Mouse (Mus musculus): ENCODE data around the gene Gspt1. TPM values are rescaled to one million over a fixed set of nuclear protein-coding genes. Genes with fewer than 3 reads are reported as not detected.

Gspt1 gene
- total RNA-seq, 1 experiment from 2014 or later, result 201 TPM

GRCm38 (mm10) chr16:11203600-11204390 is 50.3 kb downstream of the Gspt1 start:
- peak; percentile 31 for ATAC-seq (replicated peaks; ENCODE audit: low read depth, poor library complexity, severe bottlenecking)

GRCm38 (mm10) chr16:11202571-11203554 is 51.3 kb downstream of the Gspt1 start, which contains the start of gene Rsl1d1:
Gene Rsl1d1 (minus strand): TSS chr16:11203331.
- ATAC-seq (replicated peaks; ENCODE audit: low read depth, poor library complexity, severe bottlenecking), result peak; percentile 96

GRCm38 (mm10) chr16:11201740-11202394 is 52.3 kb downstream of the Gspt1 start:
- no peak for ATAC-seq (replicated peaks; ENCODE audit: low read depth, poor library complexity, severe bottlenecking)

GRCm38 (mm10) chr16:11200247-11200646 is 53.9 kb downstream of the Gspt1 start:
- ATAC-seq (replicated peaks; ENCODE audit: low read depth, poor library complexity, severe bottlenecking), result no peak

GRCm38 (mm10) chr16:11198467-11198866 is 55.7 kb downstream of the Gspt1 start:
- no peak for ATAC-seq (replicated peaks; ENCODE audit: low read depth, poor library complexity, severe bottlenecking)

- no peak for ATAC-seq (replicated peaks; ENCODE audit: low read depth, poor library complexity, severe bottlenecking)
Observed at GRCm38 (mm10) chr16:11197052-11197451, 57.1 kb downstream of the Gspt1 start.

GRCm38 (mm10) chr16:11193231-11193630 is 60.9 kb downstream of the Gspt1 start:
- ATAC-seq (replicated peaks; ENCODE audit: low read depth, poor library complexity, severe bottlenecking), result no peak

- ATAC-seq (replicated peaks; ENCODE audit: low read depth, poor library complexity, severe bottlenecking), result no peak
Observed at GRCm38 (mm10) chr16:11190150-11190549, 64.0 kb downstream of the Gspt1 start.

GRCm38 (mm10) chr16:11177404-11177803 is 76.7 kb downstream of the Gspt1 start:
- no peak for ATAC-seq (replicated peaks; ENCODE audit: low read depth, poor library complexity, severe bottlenecking)

- no peak for ATAC-seq (replicated peaks; ENCODE audit: low read depth, poor library complexity, severe bottlenecking)
Observed at GRCm38 (mm10) chr16:11176884-11177244, 77.3 kb downstream of the Gspt1 start.

- peak; percentile 89 for ATAC-seq (replicated peaks; ENCODE audit: low read depth, poor library complexity, severe bottlenecking)
Observed at GRCm38 (mm10) chr16:11176208-11176883, 77.8 kb downstream of the Gspt1 start, which contains the start of gene Zc3h7a. Gene Zc3h7a (minus strand): TSS chr16:11176393.

GRCm38 (mm10) chr16:11175489-11176207 is 78.5 kb downstream of the Gspt1 start:
- ATAC-seq (replicated peaks; ENCODE audit: low read depth, poor library complexity, severe bottlenecking), result peak; percentile 54

- ATAC-seq (replicated peaks; ENCODE audit: low read depth, poor library complexity, severe bottlenecking), result no peak
Observed at GRCm38 (mm10) chr16:11175100-11175488, 79.0 kb downstream of the Gspt1 start.

GRCm38 (mm10) chr16:11174671-11175081 is 79.4 kb downstream of the Gspt1 start:
- ATAC-seq (replicated peaks; ENCODE audit: low read depth, poor library complexity, severe bottlenecking), result peak; percentile 27

- no peak for ATAC-seq (replicated peaks; ENCODE audit: low read depth, poor library complexity, severe bottlenecking)
Observed at GRCm38 (mm10) chr16:11171679-11172078, 82.4 kb downstream of the Gspt1 start.

Data from common myeloid progenitor, adult 5-6 weeks (primary cell).